Comparison of ENCODE assay signal across 15 mouse cellular contexts in the genomic region with DNA sequence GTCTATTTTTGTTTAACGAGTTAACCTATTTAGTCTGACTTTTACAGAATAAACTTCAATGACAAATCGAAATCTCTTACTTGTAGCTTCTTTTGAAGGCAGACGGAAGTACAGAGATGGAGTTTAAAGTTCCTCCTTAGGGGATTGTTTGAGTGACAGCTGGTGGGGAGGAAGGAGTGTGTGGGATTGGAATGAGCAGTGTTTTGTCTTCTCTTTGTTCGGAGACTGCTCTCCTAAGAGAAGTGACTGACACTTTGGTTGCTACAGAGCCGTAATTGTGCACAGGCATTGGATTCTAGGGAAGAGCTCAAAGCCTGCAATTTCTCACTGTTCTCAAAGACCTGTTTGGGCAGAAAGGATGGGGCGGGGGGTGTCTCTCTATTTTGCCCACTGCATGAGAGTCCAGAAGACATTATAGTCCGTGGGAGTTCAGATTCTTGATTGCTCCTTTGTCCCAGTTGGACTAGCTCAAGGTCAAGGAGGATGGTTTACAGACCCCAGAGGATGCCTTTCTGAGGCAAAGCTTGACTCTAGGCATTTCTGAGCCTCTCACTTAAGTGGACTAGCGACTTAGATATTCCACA.
DNase-seq lines count a peak whose midpoint lies in the region; ATAC-seq lines count a peak whose summit lies in the region.
"Had no signal": no experiment of that assay in that cellular context is flagged by ENCODE, and none has a peak within 500 bp of the region (broad histone marks: within the 10 kb centered on the region; RNA-seq: fewer than 3 reads in every experiment).

No protein-coding gene starts in this region.

- peak; percentile 32 for DNase-seq in retina, embryonic 14.5 days (ENCODE audit: low spot score)
- DNase-seq in retina, postnatal 1 day: no peak
- DNase-seq in midbrain, embryonic 11.5 days (ENCODE audit: low spot score, missing footprints): peak; percentile 93
- no peak for DNase-seq in frontal cortex, adult 2 months (ENCODE audit: extremely low spot score in 1 of 2, low spot score in 1 of 2)
- no peak for DNase-seq in layer of hippocampus, adult 11-12 months (ENCODE audit: low spot score)
- no peak for DNase-seq in adrenal gland, postnatal 36 days
- DNase-seq in frontal cortex, postnatal 36 days (ENCODE audit: low spot score in 2 of 2): no peak
- DNase-seq: adrenal gland, adult 8-10 months; cerebellum, adult 11-12 months; gastrocnemius, postnatal 25 days; heart, postnatal 10 days; kidney, adult 2 months; thymus, adult 18-20 months had no signal

- H3K27me3 ChIP-seq in forebrain, embryonic 15.5 days: no peaks in the 10 kb centered on the region
- no peaks in the 10 kb centered on the region; the same call in 1 of the 2 replicates for H3K27me3 ChIP-seq in midbrain, embryonic 11.5 days (ENCODE audit: control insufficient read depth, insufficient read depth, low read length)

- WGBS in forebrain, embryonic 15.5 days: 8% methylated on average over 8 of the region's 8 CpGs
- WGBS in midbrain, embryonic 11.5 days: 15% methylated on average over 8 of the region's 8 CpGs

- peaks cover 7% of the 10 kb centered on the region for H3K4me1 ChIP-seq in forebrain, embryonic 15.5 days
- peaks cover 9% of the 10 kb centered on the region for H3K4me1 ChIP-seq in midbrain, embryonic 11.5 days (ENCODE audit: control insufficient read depth, insufficient read depth, low read length)

- H3K36me3 ChIP-seq in forebrain, embryonic 15.5 days: no peaks in the 10 kb centered on the region
- no peaks in the 10 kb centered on the region for H3K36me3 ChIP-seq in midbrain, embryonic 11.5 days (ENCODE audit: control insufficient read depth, insufficient read depth, low read length)

- H3K4me3 ChIP-seq in forebrain, embryonic 15.5 days: no peak overlapping the region
- H3K4me3 ChIP-seq in midbrain, embryonic 11.5 days (ENCODE audit: low read depth, low read length): no peak overlapping the region

- H3K27ac ChIP-seq in forebrain, embryonic 15.5 days (replicated peaks): no peak overlapping the region
- peak overlapping the region; percentile 52 for H3K27ac ChIP-seq in midbrain, embryonic 11.5 days (ENCODE audit: low read depth, low read length)

- no peak overlapping the region for H3K9ac ChIP-seq in forebrain, embryonic 15.5 days (replicated peaks)
- H3K9ac ChIP-seq in midbrain, embryonic 11.5 days (ENCODE audit: low read length): 0 out of 2 replicates have a peak overlapping the region, but pooled peaks have one; percentile 6

- peak; percentile 87 for ATAC-seq in forebrain, embryonic 15.5 days (replicated peaks)
- ATAC-seq in midbrain, embryonic 11.5 days (ENCODE audit: low FRiP score): peak; percentile 92

- H3K9me3 ChIP-seq in forebrain, embryonic 15.5 days: no peaks in the 10 kb centered on the region
- no peaks in the 10 kb centered on the region for H3K9me3 ChIP-seq in midbrain, embryonic 11.5 days (ENCODE audit: control insufficient read depth, low read length)

- H3K4me2 ChIP-seq in forebrain, embryonic 15.5 days (replicated peaks): no peak overlapping the region; the same call in 1 of the 2 replicates
- peak overlapping the region; percentile 8; the same call in 1 of the 2 replicates for H3K4me2 ChIP-seq in midbrain, embryonic 11.5 days
- H3K4me2 ChIP-seq: liver, embryonic 11.5 days had no signal

Comparison
In these comparisons a context has a peak if more than half of its experiments do, and no peak if none do; other contexts are left out.
1. DNase-seq: peak in retina, embryonic 14.5 days (single experiment) and midbrain, embryonic 11.5 days (single experiment); none in retina, postnatal 1 day (single experiment), frontal cortex, adult 2 months (0 of 2), layer of hippocampus, adult 11-12 months (single experiment), adrenal gland, postnatal 36 days (0 of 2) and frontal cortex, postnatal 36 days (0 of 2).